Mouse (Mus musculus): ENCODE measurements around the gene Gsn. TPM values are rescaled to one million over a fixed set of nuclear protein-coding genes. Genes with fewer than 3 reads are reported as not detected.

The Gsn gene
- polyA plus RNA-seq, 1 experiment, result 183 TPM

- 76% methylated on average over 10 of the region's 10 CpGs for WGBS
- TF ChIP-seq CTCF (IDR thresholded peaks at IDR 0.05; ENCODE audit: extremely low read depth, insufficient read depth, insufficient read length, insufficient replicate concordance) (no peak), POLR2A (IDR thresholded peaks at IDR 0.05; ENCODE audit: low read depth, low read length) (no peak)
- Histone ChIP-seq H3K4me3 (ENCODE audit: extremely low read depth, insufficient read depth, insufficient read length) (no peak overlapping the region), H3K27ac (ENCODE audit: insufficient read depth, low read length) (peak overlapping the region; percentile 70), H3K27me3 (ENCODE audit: control insufficient read depth, insufficient read depth, low read length) (no peaks in the 10 kb centered on the region), H3K36me3 (ENCODE audit: control insufficient read depth, insufficient read depth, low read length) (no peaks in the 10 kb centered on the region), H3K4me1 (ENCODE audit: control insufficient read depth, insufficient read depth, insufficient read length) (peaks cover 5% of the 10 kb centered on the region; the same call in 1 of the 2 replicates)
- no peak for DNase-seq (ENCODE audit: low read depth in 1 of 2, low spot score in 2 of 2)
Observed at GRCm38 (mm10) chr2:35337419-35337818, 81.2 kb downstream of the Gsn start.

- H3K36me3 ChIP-seq (ENCODE audit: control insufficient read depth, insufficient read depth, low read length), result no peaks in the 10 kb centered on the region
- DNase-seq (ENCODE audit: low read depth in 1 of 2, low spot score in 2 of 2), result no peak
- H3K4me1 ChIP-seq (ENCODE audit: control insufficient read depth, insufficient read depth, insufficient read length), result peaks cover 5% of the 10 kb centered on the region; the same call in 1 of the 2 replicates
- peak overlapping the region; percentile 0; the same call in 1 of the 2 replicates for H3K27ac ChIP-seq (ENCODE audit: insufficient read depth, low read length)
- H3K27me3 ChIP-seq (ENCODE audit: control insufficient read depth, insufficient read depth, low read length), result no peaks in the 10 kb centered on the region
- TF ChIP-seq CTCF (IDR thresholded peaks at IDR 0.05; ENCODE audit: extremely low read depth, insufficient read depth, insufficient read length, insufficient replicate concordance) (no peak), POLR2A (IDR thresholded peaks at IDR 0.05; ENCODE audit: low read depth, low read length) (no peak)
- 55% methylated on average over 1 of the region's 1 CpGs for WGBS
- no peak overlapping the region for H3K4me3 ChIP-seq (ENCODE audit: extremely low read depth, insufficient read depth, insufficient read length)
Observed at GRCm38 (mm10) chr2:35338036-35338435, 81.9 kb downstream of the Gsn start.

GRCm38 (mm10) chr2:35338707-35339106 is 82.5 kb downstream of the Gsn start:
- WGBS, result 75% methylated on average over 6 of the region's 6 CpGs
- Histone ChIP-seq H3K36me3 (ENCODE audit: control insufficient read depth, insufficient read depth, low read length) (no peaks in the 10 kb centered on the region), H3K27me3 (ENCODE audit: control insufficient read depth, insufficient read depth, low read length) (no peaks in the 10 kb centered on the region), H3K4me1 (ENCODE audit: control insufficient read depth, insufficient read depth, insufficient read length) (peaks cover 5% of the 10 kb centered on the region; the same call in 1 of the 2 replicates), H3K27ac (ENCODE audit: insufficient read depth, low read length) (peak overlapping the region; percentile 0; the same call in 1 of the 2 replicates), H3K4me3 (ENCODE audit: extremely low read depth, insufficient read depth, insufficient read length) (no peak overlapping the region)
- no peak for TF ChIP-seq CTCF (IDR thresholded peaks at IDR 0.05; ENCODE audit: extremely low read depth, insufficient read depth, insufficient read length, insufficient replicate concordance)
- TF ChIP-seq POLR2A (IDR thresholded peaks at IDR 0.05; ENCODE audit: low read depth, low read length), result no peak
- DNase-seq (ENCODE audit: low read depth in 1 of 2, low spot score in 2 of 2), result no peak

GRCm38 (mm10) chr2:35342605-35343004 is 86.4 kb downstream of the Gsn start:
- no peak for TF ChIP-seq CTCF (IDR thresholded peaks at IDR 0.05; ENCODE audit: extremely low read depth, insufficient read depth, insufficient read length, insufficient replicate concordance)
- TF ChIP-seq POLR2A (IDR thresholded peaks at IDR 0.05; ENCODE audit: low read depth, low read length), result no peak
- Histone ChIP-seq H3K27ac (ENCODE audit: insufficient read depth, low read length) (no peak overlapping the region), H3K36me3 (ENCODE audit: control insufficient read depth, insufficient read depth, low read length) (no peaks in the 10 kb centered on the region), H3K4me1 (ENCODE audit: control insufficient read depth, insufficient read depth, insufficient read length) (peaks cover 3% of the 10 kb centered on the region; the same call in 1 of the 2 replicates), H3K4me3 (ENCODE audit: extremely low read depth, insufficient read depth, insufficient read length) (no peak overlapping the region), H3K27me3 (ENCODE audit: control insufficient read depth, insufficient read depth, low read length) (no peaks in the 10 kb centered on the region)
- WGBS, result 62% methylated on average over 3 of the region's 3 CpGs
- no peak for DNase-seq (ENCODE audit: low read depth in 1 of 2, low spot score in 2 of 2)

GRCm38 (mm10) chr2:35345984-35346383 is 89.8 kb downstream of the Gsn start:
- no peak for DNase-seq (ENCODE audit: low read depth in 1 of 2, low spot score in 2 of 2)
- Histone ChIP-seq H3K27me3 (ENCODE audit: control insufficient read depth, insufficient read depth, low read length) (no peaks in the 10 kb centered on the region), H3K4me1 (ENCODE audit: control insufficient read depth, insufficient read depth, insufficient read length) (peaks cover 3% of the 10 kb centered on the region; the same call in 1 of the 2 replicates), H3K36me3 (ENCODE audit: control insufficient read depth, insufficient read depth, low read length) (no peaks in the 10 kb centered on the region), H3K27ac (ENCODE audit: insufficient read depth, low read length) (no peak overlapping the region), H3K4me3 (ENCODE audit: extremely low read depth, insufficient read depth, insufficient read length) (no peak overlapping the region)
- 28% methylated on average over 2 of the region's 2 CpGs for WGBS
- TF ChIP-seq CTCF (IDR thresholded peaks at IDR 0.05; ENCODE audit: extremely low read depth, insufficient read depth, insufficient read length, insufficient replicate concordance) (no peak), POLR2A (IDR thresholded peaks at IDR 0.05; ENCODE audit: low read depth, low read length) (no peak)

- no peaks in the 10 kb centered on the region for H3K27me3 ChIP-seq (ENCODE audit: control insufficient read depth, insufficient read depth, low read length)
- TF ChIP-seq POLR2A (IDR thresholded peaks at IDR 0.05; ENCODE audit: low read depth, low read length), result no peak
- peak; percentile 5; the same call in 1 of the 2 replicates for TF ChIP-seq CTCF (IDR thresholded peaks at IDR 0.05; ENCODE audit: extremely low read depth, insufficient read depth, insufficient read length, insufficient replicate concordance)
- no peak overlapping the region for H3K27ac ChIP-seq (ENCODE audit: insufficient read depth, low read length)
- WGBS, result 25% methylated on average over 5 of the region's 5 CpGs
- H3K36me3 ChIP-seq (ENCODE audit: control insufficient read depth, insufficient read depth, low read length), result no peaks in the 10 kb centered on the region
- no peak overlapping the region for H3K4me3 ChIP-seq (ENCODE audit: extremely low read depth, insufficient read depth, insufficient read length)
- peak in 1 of 2 experiments; percentile 32 for DNase-seq (ENCODE audit: low read depth in 1 of 2, low spot score in 2 of 2)
- H3K4me1 ChIP-seq (ENCODE audit: control insufficient read depth, insufficient read depth, insufficient read length), result no peaks in the 10 kb centered on the region
Observed at GRCm38 (mm10) chr2:35349184-35349583, 93.0 kb downstream of the Gsn start.

Other genes starting within 250 kb of the Gsn start
- gene Hc, start 194.9 kb upstream of the Gsn start, polyA plus RNA-seq (2012; rRNA removed), result not detected in 2 replicates
- 0.25 and 0.40 TPM in 2 replicates for gene AI182371, start 154.8 kb upstream of the Gsn start, polyA plus RNA-seq (2012; rRNA removed)
- 19.7 and 21.6 TPM in 2 replicates for gene Cntrl, start 146.9 kb upstream of the Gsn start, polyA plus RNA-seq (2012; rRNA removed)
- gene Rab14, start 55.3 kb upstream of the Gsn start, polyA plus RNA-seq (2012; rRNA removed), result 106 and 244 TPM in 2 replicates
- gene Stom, start 80.6 kb downstream of the Gsn start, polyA plus RNA-seq (2012; rRNA removed), result 34.3 and 41.9 TPM in 2 replicates
- not detected in 2 replicates for gene 4930568D16Rik, start 111.3 kb downstream of the Gsn start, polyA plus RNA-seq (2012; rRNA removed)
- gene 4930402F06Rik, start 140.8 kb downstream of the Gsn start, polyA plus RNA-seq (2012; rRNA removed), result not detected in 2 replicates
- gene Ggta1, start 206.9 kb downstream of the Gsn start, polyA plus RNA-seq (2012; rRNA removed), result 20.1 and 21.6 TPM in 2 replicates